Mouse (Mus musculus) lung, adult 2 months (tissue): ENCODE measurements around the gene Il23r. TPM values are rescaled to one million over a fixed set of nuclear protein-coding genes. Genes with fewer than 3 reads are reported as not detected.

ENCODE experiments used
- DNase-seq: peaks from one replicate; pipeline ENCODE4 v3.0.0; 2022
- H3K4me1 ChIP-seq: fragments of 200-500 bp; 2 replicates; pipeline ENCODE4 v1.6.1; 2011; ENCODE audit warnings: low read length; ENCODE audit not compliant: control insufficient read depth, insufficient read depth
- H3K4me3 ChIP-seq: fragments of 200-500 bp; replicated peaks from 2 replicates; pipeline ENCODE3; 2011; ENCODE audit warnings: low read depth, mild to moderate bottlenecking, control low read depth, low read length; ENCODE audit errors: extremely low read depth
- CTCF ChIP-seq: fragments of 200-500 bp; IDR thresholded peaks from 2 replicates; pipeline ENCODE4 v1.5.1; 2011; ENCODE audit warnings: mild to moderate bottlenecking, low read length, control low read depth; ENCODE audit not compliant: insufficient read depth
- POLR2A ChIP-seq: fragments of 200-500 bp; IDR thresholded peaks from 2 replicates; pipeline ENCODE4 v1.6.1; 2011; ENCODE audit warnings: low read depth, mild to moderate bottlenecking, control low read depth, low read length, borderline replicate concordance; ENCODE audit errors: extremely low read depth
- WGBS: fragments of 180-500 bp; shearing (Covaris S2); methylation state at CpG from one replicate; pipeline ENCODE4 v1.1.7; 2018; 5-methylcytosine and 5-hydroxymethylcytosine counted together
- polyA plus RNA-seq: library from polyadenylated mRNA; depleted of rRNA; stranded (reverse); fragments of >200 nt; gene quantifications from 2 replicates; pipeline ENCODE4 v1.2.3, GENCODE M21; 2012; rRNA removed

The Il23r gene
- polyA plus RNA-seq, 1 experiment = 0.11 TPM

DNA sequence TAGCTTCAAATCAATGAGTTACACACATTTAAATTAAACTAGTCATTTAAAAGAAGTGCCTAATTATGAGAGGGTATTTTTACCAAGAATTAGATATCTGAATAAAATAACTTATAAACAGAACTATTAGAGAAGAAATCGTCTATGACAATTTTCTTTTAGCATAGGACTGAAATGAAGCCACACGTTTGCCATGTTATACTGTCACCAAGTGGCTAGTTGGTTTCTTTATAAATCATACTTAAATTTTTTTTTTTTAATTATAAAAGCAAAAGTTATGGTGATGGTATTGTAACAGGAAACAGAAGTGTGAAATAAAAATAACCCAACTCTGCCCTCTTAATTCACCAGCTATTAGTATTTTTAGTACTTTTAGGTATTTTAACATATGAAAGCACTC is 55.4 kb downstream of the Il23r start:
- H3K4me1 ChIP-seq = no peaks in the 10 kb centered on the region; the same call in 1 of the 2 replicates
- TF ChIP-seq POLR2A (no peak), CTCF (no peak)
- WGBS = 64% methylated on average over 2 of the region's 2 CpGs
- DNase-seq = no peak
- H3K4me3 ChIP-seq = no peak overlapping the region

DNA sequence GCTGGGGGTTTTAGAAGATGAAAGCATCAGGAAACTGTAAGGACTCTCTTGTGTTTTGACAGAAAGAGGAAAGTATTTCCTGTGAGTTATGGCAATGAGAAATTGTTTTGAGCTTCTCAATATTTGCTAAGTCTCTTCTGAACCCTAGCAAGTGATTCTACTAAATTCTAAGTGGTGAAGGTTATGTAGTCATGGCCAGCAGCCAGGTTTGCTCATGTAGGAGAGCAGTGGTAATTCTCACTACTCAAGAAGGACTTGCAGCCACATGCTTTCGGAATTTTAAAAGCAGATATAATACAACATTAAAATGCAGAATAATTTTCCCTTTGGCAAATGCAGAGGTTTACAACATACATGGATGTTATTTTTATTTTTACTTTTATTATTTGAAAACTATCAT is 55.9 kb downstream of the Il23r start:
- H3K4me1 ChIP-seq = no peaks in the 10 kb centered on the region; the same call in 1 of the 2 replicates
- no peak for DNase-seq
- TF ChIP-seq POLR2A (no peak), CTCF (no peak)
- WGBS = 67% methylated on average over 1 of the region's 1 CpGs
- H3K4me3 ChIP-seq = no peak overlapping the region

DNA sequence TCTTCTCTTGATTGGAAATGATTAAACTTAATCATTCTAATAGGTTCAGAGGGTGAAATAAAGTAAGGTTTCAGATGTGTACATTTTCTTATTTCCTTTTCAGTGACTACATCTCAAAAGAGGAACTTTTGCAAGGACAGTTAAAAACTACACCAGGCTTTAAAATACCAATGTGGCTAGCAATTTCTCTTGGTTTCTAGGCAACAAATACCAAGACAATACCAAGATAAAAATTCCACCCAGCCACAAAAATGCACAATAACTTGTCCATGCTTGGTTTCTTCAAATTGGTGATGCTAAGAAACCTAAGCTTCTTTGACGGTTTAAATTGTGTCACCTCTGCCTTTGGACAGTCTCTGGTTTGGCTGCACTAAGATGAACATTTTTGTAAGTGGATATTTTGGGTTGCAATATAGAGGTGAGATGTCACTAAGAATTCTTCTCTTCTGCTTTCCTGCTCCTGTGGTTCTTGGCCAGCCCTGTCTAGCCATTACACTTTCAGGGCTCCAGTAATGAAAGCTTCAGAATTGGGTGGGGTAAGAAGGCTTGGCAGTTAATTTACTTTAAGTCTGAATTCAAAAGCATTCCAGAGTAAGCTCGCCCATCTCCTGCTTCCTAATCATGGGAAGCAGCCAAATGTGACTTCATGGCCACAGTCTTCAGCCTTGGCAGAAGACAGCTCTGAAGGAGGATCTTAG is 56.8 kb downstream of the Il23r start:
- TF ChIP-seq POLR2A (no peak), CTCF (no peak)
- WGBS = 31% methylated on average over 2 of the region's 2 CpGs
- no peak overlapping the region for H3K4me3 ChIP-seq
- no peaks in the 10 kb centered on the region; the same call in 1 of the 2 replicates for H3K4me1 ChIP-seq
- DNase-seq = no peak

DNA sequence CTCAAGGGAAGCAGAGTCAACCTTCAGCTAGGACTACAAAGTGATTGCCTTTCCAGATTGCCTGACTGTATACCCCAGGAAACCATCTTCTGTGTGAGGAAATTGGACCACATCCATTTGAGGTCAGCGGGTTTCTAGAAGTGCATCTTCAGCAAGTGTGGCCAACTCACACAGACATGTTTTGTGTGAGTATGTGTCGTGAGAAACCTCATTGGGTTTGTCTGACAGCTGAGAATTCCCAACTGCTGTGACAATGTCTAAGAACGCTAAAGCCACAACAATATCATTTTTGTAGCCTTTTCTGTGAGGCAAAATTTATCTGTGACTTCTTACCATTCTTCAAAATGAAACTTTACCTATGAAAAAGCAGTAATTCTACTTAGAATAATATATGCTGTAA is 59.8 kb downstream of the Il23r start:
- TF ChIP-seq CTCF (no peak), POLR2A (no peak)
- WGBS = 58% methylated on average over 3 of the region's 3 CpGs
- no peaks in the 10 kb centered on the region for H3K4me1 ChIP-seq

DNA sequence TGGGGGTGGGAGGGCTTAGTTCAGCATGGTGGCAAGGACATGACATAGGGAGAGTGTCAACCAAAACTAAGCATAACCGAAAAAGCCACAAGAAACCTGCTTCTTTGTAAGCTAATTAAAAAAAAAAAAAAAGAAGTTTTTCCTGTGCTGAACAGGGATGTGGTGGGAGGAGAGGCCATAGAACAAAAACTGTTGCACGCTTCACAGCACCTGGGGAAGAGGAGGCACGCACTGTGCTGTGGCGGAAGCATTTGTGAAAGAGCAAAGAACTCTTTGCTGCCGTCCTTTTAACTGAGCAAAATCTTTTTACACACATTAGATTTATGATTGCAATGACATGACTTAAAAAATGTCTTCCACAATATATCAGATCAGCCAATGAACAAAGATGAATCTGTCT is 69.9 kb downstream of the Il23r start:
- no peaks in the 10 kb centered on the region for H3K4me1 ChIP-seq
- no peak for DNase-seq
- no peak overlapping the region for H3K4me3 ChIP-seq
- WGBS = 70% methylated on average over 5 of the region's 5 CpGs
- TF ChIP-seq CTCF = no peak
- TF ChIP-seq POLR2A = no peak

More for the DNA sequence above, 59.8 kb downstream of the Il23r start:
- no peak overlapping the region for H3K4me3 ChIP-seq
- DNase-seq = no peak

DNA sequence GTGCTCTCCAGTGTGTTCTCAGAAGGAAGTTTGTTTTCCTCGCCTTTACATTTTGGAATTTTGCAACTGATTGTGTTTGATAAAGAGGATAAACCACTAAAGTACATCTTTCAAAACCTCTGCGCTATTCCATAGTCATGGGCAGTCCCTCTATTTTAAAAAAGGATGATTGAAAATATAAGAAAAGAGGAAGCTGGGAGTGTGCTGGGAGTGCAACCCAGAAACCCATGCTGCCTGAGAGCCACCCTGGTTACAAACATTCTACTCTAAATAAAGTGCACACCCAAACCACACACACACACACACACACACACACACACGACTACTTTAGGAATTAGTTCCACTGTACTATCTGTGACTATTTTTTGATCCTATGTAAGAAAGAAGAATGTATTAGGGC is 75.1 kb downstream of the Il23r start:
- 71% methylated on average over 3 of the region's 3 CpGs for WGBS
- TF ChIP-seq CTCF (no peak), POLR2A (no peak)
- DNase-seq = no peak
- Histone ChIP-seq H3K4me1 (no peaks in the 10 kb centered on the region), H3K4me3 (no peak overlapping the region)

DNA sequence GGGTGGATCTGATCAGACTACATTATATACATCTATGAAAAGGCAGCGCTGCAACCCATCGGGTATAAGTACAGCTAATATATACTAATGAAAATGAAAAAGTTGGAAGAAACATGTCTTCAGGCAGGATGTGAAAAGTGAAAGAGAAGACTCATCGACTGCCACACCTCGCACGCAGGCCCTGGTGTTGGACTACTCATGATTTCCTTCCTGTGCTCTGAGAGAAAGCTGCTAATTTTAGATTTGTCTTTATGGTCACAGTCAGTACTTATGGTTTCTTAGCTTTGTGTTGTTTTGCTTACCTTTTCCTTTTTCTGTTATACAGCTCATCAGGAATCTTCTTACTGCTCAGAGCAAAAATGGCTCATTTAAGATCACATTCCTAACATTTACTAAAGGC is 76.4 kb downstream of the Il23r start:
- no peak for DNase-seq
- TF ChIP-seq CTCF = no peak
- no peak for TF ChIP-seq POLR2A

DNA sequence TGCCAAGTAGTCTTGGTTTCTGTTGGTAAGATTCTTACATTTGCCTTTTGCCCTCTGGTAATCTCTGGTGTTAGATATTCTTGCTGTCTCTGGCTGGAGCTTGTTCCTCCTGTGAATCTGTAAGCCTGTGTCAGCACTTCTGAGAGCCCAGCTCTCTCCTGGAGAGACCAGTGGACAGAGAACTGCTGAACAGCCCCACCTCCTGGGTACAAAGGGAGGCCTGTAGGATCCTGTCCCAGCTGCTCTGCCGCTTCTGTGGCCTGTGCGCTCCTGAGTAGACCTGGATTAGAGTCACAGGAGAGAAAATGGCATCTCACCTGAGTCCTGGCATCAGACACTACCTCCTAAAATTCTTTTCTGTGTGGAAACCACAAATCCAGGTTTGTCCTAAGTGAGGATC is 78.3 kb downstream of the Il23r start:
- H3K4me3 ChIP-seq = no peak overlapping the region
- WGBS = 85% methylated on average over 2 of the region's 2 CpGs
- TF ChIP-seq CTCF (no peak), POLR2A (no peak)
- H3K4me1 ChIP-seq = no peaks in the 10 kb centered on the region
- DNase-seq = no peak

More for the DNA sequence above, 76.4 kb downstream of the Il23r start:
- Histone ChIP-seq H3K4me1 (no peaks in the 10 kb centered on the region), H3K4me3 (no peak overlapping the region)
- WGBS = 62% methylated on average over 5 of the region's 5 CpGs

DNA sequence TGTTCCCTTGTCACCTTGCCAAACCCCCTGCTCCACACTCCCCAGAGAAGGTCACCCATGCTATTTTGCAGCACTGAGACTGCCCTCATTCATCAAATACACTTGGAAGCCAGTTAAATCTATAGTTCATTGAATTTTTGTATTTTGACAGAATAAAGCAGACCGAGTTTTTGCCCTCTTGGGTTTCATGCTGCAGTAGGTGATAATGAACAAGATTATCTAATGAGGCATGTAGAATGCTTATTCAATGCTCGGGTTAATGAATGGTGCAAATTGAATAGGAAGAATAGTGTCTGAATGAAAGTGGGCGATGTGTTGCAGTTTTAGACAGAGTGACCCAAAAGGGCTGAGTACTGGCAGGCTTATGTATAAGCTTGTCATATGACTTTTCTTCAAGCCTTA is 86.4 kb downstream of the Il23r start:
- Histone ChIP-seq H3K4me1 (no peaks in the 10 kb centered on the region), H3K4me3 (no peak overlapping the region)
- TF ChIP-seq CTCF (no peak), POLR2A (no peak)
- DNase-seq = no peak
- 85% methylated on average over 3 of the region's 3 CpGs for WGBS

DNA sequence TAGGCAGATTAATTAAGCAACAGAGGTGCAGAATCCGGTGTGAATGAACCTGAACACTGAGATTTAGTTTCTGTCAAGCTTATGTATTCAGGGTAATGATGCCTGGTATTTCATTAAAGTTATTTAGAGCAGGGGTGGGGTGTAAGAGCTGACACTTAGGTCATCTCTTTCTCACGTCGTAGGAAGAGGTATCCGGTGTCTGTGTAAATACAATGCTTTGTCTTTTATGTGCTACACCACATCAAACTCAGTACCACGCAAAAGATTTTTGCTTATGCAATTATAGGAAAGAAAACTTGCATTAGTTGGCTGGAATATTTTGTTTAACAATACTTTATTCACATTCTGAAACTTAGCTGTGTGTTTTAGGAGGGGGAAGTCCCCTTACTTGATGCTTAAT is 92.1 kb downstream of the Il23r start:
- WGBS = 70% methylated on average over 5 of the region's 5 CpGs
- Histone ChIP-seq H3K4me3 (no peak overlapping the region), H3K4me1 (no peaks in the 10 kb centered on the region)
- DNase-seq = no peak
- no peak for TF ChIP-seq POLR2A
- no peak for TF ChIP-seq CTCF

DNA sequence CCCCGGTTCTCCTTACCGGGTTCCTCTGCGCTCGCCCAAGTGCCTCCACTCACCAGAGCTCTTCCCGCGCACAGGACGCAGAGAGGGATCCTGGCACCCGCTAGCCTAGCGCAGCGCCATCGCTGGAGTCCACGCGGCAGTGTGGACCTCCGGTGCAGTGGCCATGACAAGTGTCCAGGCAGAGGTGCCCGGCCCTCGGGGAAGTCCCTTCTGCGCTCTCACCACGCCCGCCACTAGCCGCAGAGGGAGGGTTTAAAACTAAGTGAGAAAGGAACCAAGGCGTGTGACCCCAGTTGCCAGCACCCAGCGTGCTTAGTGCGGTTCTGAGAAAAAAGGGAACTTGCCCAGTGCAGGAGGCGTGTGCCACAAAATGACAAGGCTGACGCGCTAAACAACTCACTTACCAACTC is 115.7 kb downstream of the Il23r start, which contains the start of gene Il12rb2:
Gene Il12rb2 (minus strand): TSS at position 207 of the 410 bp plus-strand sequence.
- peak; percentile 9 for DNase-seq
- Histone ChIP-seq H3K4me1 (no peaks in the 10 kb centered on the region), H3K4me3 (peak within 1 kb of the TSS; percentile 31)
- 2% methylated on average over 26 of the region's 26 CpGs for WGBS
- TF ChIP-seq POLR2A (no peak), CTCF (no peak)

Other genes with a start within 250 kb of the Il23r start
- 0.92 and 1.1 TPM in 2 replicates for gene Il12rb2, start 115.7 kb downstream of the Il23r start, polyA plus RNA-seq
- gene Tacstd2, start 43.9 kb upstream of the Il23r start, polyA plus RNA-seq = 83.6 and 97.3 TPM in 2 replicates